Mouse (Mus musculus) thymus, adult 2 months (tissue): ENCODE data around the gene Cep162.

ENCODE experiments used
- CTCF ChIP-seq: fragments of 200-500 bp; IDR thresholded peaks from 2 replicates; pipeline ENCODE4 v1.5.1; 2012; ENCODE audit warnings: mild to moderate bottlenecking, control low read depth, low read length, moderate library complexity, borderline replicate concordance; ENCODE audit not compliant: control insufficient read depth, poor library complexity, insufficient read depth; ENCODE audit errors: extremely low read depth
- POLR2A ChIP-seq: fragments of 200-500 bp; IDR thresholded peaks from 2 replicates; pipeline ENCODE4 v1.6.1; 2012; ENCODE audit warnings: mild to moderate bottlenecking, low read length, control low read depth, moderate library complexity; ENCODE audit not compliant: control insufficient read depth, poor library complexity, insufficient read depth; ENCODE audit errors: extremely low read depth

GRCm38 (mm10) chr9:87152641-87153325 lies 102.6 kb downstream of the Cep162 start:
- TF ChIP-seq CTCF (no peak), POLR2A (no peak)
